Mouse (Mus musculus) brain, embryonic 14.5 days (tissue): ENCODE measurements at regions not wholly inside any gene's neighbourhood (a gene's known extent, or its start where the extent isn't known, plus 50 kb on each side); places are given as distances from the start of the nearest gene placed in this dataset.
A peak's percentile ranks its signal among the peaks of the same experiment; 100 is the strongest.

Experiments
- DNase-seq: peaks from one replicate; pipeline ENCODE4 v3.0.0-alpha.2; 2011; ENCODE audit warnings: low read depth
- CTCF ChIP-seq: fragments of 200-500 bp; IDR thresholded peaks from 2 replicates; pipeline ENCODE4 v1.5.1; 2012; ENCODE audit warnings: inconsistent platforms, mild to moderate bottlenecking, moderate library complexity, borderline replicate concordance; ENCODE audit not compliant: insufficient read depth, insufficient read length; ENCODE audit errors: extremely low read depth
- POLR2A ChIP-seq: fragments of 200-500 bp; IDR thresholded peaks from 2 replicates; pipeline ENCODE4 v1.6.1; 2012; ENCODE audit warnings: mild to moderate bottlenecking, inconsistent platforms, borderline replicate concordance; ENCODE audit not compliant: poor library complexity, insufficient read depth, insufficient read length, severe bottlenecking; ENCODE audit errors: extremely low read depth

DNA sequence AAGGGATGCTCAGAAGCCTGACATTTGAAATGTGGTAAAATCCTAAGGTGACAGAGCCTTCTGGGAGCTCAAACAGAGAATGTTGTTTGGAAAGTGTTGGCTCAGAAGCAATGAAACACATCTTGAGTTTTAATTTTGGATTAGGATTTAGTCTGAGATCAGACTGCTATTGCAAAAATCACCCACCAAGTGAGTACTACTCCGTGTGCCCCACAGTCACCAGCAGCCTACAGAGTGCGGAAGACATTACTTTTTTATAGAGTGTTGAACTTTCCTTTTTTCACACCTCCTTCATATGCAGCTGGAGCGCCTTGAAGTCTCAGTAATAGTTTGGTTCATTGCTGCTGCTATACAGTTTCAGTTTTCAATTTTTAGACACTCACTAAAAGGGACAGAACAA lies 805.1 kb upstream of the Pcdh17 start:
- peak; percentile 3 for DNase-seq
- TF ChIP-seq POLR2A, result no peak
- no peak for TF ChIP-seq CTCF

DNA sequence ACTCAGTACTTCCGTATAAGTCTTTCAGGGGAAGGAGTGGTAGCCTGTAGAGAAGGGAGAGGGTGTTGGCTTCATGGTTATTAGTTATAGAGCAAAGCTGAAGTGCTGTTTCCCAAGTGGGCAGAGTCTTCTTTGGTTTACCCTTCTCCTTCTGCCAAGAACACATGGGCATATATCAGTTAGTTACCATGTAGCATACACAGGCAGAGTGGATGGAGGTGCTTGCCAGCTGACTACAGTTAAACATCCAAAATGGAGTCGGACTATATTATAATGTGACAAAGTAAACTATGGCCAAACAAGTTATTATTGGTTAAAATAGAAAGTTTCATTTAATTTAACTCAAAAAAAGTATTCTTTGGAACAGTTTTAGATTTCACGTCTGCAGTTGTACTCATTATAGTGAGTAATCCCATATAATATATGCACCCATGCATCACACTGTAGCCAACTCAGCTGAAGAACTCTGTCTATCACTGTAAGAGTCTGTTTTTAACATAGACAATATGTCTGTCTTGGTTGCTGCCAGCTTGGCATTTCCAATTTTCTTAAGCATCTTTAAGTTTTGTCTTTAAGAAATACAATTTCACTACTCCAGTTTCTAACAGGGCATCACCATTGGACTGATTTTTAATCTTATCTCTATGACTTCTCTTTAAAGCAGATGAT lies 803.4 kb upstream of the Pcdh17 start:
- peak; percentile 31 for DNase-seq
- TF ChIP-seq POLR2A (no peak), CTCF (no peak)

DNA sequence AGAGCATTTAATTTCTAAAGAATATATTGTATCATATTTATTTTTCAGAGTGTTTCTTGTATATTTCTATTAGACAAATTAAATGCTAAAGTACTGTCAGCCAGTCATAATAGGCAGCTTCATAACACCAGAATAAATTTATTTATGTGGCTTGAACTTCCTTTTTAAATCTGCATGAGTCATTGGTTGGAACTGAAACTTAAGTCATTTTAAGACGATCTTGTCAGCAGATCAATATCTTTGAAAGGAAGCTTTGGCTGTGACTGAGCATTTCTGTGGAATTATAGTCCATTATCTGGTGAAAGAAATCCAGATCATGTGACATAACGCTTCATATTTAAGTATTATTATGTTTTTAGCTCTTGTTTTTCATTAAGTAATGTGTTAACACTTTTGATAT lies 794.7 kb upstream of the Pcdh17 start:
- no peak for DNase-seq
- no peak for TF ChIP-seq POLR2A
- TF ChIP-seq CTCF, result no peak

DNA sequence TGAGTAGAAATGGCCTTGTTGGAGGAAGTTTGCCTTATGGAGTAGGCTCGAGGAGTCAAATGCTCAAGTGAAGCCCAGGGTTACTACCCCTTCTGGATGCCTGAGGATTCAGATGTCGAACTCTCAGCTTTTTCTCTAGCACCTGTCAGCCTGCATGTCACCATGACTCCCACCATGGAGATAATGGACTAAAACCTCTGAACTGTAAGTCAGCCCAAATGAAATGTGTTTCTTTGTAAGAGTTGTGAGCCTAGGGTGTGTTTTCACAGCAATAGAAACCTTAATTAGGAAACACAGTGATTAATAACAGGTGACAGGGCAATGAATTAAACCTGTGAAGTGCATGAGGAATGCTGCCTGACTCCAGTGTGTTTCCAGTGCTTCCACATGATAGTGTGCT lies 779.3 kb upstream of the Pcdh17 start:
- no peak for DNase-seq
- TF ChIP-seq POLR2A, result no peak
- no peak for TF ChIP-seq CTCF
